Mouse (Mus musculus) spleen, embryonic (tissue): ENCODE results near the gene Fgf7.

Experiments used
- CTCF ChIA-PET: fragments of 350-600 bp; sonication (Branson Sonifier 250); formaldehyde crosslinking; loops from one replicate; lab custom pipeline; 2022; lab: Charles Lee

The Fgf7 gene

DNA sequence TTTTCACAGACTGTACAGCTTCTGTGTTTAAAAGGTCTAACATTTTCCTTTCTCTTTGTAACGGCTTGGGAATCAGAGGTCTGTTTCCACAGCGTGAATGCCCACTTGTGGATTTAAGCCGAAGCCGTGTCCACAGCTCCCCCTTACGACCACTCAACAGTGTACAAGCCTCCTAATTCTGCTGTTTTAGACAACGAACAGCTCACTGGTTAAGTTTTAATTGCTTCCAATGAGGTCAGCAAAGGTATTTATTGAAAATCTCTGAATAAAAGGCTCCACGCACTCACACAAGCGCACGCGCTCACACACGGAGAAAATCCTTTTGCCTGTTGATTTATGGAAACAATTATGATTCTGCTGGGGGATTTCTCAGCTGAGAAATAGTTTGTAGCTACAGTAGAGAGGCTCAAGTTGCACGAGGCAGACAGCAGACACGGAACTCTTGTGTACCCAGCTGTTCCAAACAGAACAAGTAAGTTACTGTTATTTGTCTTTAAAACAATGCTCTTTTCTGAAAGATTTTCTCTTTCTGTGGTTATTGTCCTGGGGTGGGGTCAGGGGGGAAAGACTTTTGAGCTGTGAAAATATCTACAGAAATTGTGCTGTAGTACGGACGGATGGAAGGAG is at the start of gene Fgf7:
Gene Fgf7, plus strand, starts transcription at position 280 of the 627 bp plus-strand sequence.
- CTCF ChIA-PET, result interaction anchor here (0.5 kb wide), 1 partner anchor 898 kb away, joined by 3 read pairs; the partner anchor contains the start of gene Sppl2a

DNA sequence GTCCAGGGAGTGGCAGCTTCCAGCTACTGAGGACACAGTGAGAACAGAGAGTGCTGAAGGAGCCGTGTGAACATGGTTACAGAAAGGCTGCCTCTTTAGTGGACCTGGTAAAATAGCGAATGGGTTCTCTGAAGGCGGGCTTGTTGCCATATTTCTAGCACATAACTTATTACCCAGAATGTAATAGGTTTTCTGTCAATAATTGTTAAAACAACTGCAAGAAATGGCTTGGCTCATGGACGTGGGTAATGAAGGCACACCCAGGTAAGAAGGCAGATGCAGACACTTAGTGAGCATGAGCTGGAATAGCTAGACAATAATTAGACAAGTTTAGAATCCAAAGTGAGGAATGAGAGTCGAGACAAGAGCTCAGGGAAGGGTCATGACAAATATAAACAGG is 32.2 kb upstream of the Fgf7 start:
- CTCF ChIA-PET, result interaction anchor here (0.6 to 0.7 kb wide), 2 partner anchors 87 to 118 kb away, joined by 3 read pairs; no protein-coding TSS in a partner anchor

DNA sequence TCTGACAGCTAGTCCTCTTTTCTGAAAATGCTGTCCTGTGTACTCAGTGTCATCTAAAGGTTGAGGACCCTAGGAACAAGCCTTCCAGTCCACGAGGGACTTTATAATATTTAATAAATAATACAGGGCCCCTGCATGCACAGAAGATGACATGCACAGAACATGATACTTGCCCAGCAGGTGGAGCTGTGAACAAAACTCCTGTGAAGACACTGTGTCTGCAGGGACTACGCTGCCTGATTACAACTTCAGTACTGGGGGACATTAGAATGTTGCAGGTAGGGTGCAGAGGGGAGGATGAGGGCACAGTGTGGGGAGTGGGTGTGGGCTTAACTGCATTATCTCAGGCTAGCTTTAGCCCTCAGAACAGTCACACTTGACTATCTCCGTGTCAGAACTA is 28.4 kb upstream of the Fgf7 start:
- CTCF ChIA-PET, result interaction anchor here (0.5 kb wide), 1 partner anchor 631 kb away, joined by 16 read pairs; no protein-coding TSS in a partner anchor

DNA sequence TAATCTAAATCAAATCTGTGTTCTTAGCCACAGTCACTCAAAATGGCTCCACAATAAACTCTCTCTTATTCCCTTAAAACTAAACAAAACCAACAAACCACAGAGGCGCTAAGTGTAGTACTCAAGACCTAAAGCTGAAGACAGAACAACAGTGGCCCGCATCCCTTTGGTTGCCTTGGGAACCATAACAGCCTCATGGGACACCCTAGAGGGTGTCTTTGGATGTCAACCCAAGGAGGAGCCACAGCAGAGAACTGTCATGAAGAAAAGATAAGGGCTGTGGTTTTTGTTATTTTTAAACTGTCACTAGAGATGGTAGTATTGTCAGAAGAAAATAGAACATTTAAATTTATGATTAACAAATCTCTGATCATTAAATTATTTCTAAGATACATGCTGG is 27.7 kb upstream of the Fgf7 start:
- CTCF ChIA-PET, result no interaction called here

DNA sequence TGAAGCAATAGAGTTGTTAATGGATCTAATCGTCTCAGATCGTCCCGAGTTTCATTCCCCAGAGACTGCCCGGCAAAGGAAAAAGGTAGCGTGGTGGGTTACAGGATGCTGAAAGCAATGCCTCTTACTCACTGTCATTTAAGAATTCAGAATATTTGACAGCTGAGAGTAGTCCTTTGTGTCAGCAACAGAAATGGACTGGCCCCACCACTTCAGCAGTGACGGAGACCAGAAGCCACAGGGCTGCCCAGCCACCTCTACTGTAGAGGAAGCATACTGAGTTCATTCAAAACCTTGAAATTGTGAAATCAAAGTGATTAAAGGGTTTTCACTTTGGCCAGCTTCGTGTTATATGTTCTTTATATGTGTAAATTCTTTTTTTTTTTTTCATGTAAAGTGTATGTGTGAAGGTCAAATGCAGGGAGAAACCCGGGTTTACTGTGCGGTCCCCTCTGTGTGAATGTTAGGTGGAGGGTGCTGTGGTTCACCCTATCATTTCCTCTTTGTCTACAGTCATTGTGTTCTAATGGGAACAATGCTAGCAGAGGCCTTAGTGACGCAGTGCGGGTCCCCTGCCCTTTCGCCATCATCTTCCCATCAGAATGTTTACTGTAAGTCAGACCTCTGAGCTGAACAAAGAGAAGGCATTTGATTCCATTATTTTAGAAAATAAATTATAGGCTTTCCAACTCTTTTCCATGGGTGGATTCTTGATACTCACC is 19.3 kb upstream of the Fgf7 start:
- CTCF ChIA-PET, result no interaction called here

DNA sequence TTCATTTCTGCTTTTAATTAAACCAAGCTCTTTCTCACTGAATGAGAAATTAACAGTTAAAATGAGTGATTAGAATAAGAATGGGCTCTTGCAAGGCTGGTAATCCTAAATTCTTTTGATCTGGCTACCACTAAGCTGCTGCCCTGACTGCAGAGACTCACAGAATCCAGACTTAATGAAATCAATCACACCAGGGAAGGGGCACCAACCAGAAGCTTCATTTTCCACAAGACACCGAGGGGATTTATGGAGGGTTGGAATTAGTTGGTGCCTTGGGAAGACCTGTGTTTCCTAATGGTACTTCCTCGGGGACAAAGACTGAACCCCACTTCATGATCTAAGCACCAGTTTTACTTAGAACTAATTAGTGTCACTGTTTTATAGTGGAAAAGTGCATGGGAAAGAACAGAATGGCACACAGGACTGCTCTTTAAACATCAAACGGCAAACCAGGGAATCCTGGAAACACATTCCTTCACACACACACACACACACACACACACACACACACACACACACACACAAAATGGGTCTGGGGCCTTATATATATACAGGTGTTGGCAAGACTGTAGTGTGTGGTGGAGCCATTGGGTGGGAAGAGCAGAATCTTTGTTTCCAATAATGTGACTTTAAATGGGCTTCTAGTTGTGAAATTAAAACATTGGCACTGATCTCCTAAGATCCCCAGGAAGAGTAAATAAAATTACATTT is 18.5 kb upstream of the Fgf7 start:
- CTCF ChIA-PET, result interaction anchor here (0.6 kb wide), 1 partner anchor 33 kb away, joined by 7 read pairs; no protein-coding TSS in a partner anchor

DNA sequence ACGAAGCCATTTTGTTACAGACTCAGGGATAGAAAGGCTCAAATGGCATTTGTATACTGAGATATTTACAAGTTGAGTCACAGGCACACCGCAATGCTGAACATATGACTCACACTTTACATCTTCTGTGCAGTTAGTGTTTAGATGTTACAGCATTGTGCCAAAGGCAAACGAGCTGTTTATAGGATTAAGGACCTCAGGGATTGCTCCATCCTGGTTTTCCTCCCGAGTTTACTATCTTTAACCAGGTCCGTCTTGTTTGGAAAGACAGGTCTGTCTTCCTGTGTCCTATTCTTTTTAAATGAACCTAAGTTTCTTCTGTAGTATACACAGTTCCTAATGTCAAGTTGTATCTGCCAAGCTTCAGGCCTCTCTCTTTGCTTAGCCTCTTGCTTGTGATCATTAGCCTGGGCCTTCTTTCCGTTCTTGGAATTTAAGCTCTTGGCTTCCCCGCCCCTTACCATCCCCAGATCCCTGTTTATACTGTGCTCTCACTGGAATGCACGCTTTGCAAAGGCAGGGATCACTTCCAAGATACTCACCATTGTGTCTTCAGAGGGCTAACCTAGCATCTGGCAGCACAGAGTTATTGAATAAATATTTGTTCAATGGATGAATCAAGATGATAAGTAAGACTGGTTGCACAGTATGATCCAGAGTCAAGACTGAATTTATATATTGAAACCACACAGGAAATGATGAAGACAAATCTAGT is 3.1 kb upstream of the Fgf7 start:
- CTCF ChIA-PET, result no interaction called here

DNA sequence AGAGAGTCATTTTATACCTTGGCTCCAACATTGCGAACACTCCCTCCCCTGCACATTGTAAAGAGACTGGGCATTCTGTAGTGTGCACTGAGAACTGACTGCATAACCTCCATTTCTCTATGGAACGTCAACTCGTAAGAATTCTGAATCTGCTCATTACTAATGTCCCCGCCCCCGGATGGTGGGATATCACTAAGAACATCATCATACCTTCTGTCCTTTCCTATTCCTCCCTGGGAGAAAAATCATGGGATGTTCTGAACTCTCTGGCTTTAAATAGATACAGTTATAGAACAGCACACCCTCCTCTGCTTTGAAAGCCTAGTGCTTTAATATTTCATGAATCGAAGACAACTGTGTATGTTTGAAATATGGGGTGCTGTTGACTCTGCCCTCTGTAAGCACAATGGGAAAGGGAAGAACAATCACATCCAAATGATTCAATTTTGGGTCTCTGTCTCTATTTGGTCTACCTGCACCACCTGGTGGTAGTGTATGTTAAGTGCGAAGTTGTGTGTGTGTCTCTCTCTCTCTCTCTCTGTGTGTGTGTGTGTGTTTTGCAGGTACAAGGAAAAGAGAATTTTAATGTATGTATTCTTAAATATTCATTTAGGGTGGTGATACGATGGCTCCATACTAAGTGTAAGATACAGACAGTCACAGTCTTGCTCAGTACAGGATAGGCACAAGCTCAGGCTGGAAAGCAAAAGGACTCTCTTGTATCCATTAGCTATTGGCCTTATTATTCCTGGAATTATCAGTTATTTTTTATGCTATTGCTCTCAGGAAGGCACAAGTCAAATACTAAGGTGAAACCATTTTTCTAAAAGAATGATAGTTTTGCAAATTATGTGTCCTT is 1.1 kb upstream of the Fgf7 start:
- CTCF ChIA-PET, result no interaction called here

DNA sequence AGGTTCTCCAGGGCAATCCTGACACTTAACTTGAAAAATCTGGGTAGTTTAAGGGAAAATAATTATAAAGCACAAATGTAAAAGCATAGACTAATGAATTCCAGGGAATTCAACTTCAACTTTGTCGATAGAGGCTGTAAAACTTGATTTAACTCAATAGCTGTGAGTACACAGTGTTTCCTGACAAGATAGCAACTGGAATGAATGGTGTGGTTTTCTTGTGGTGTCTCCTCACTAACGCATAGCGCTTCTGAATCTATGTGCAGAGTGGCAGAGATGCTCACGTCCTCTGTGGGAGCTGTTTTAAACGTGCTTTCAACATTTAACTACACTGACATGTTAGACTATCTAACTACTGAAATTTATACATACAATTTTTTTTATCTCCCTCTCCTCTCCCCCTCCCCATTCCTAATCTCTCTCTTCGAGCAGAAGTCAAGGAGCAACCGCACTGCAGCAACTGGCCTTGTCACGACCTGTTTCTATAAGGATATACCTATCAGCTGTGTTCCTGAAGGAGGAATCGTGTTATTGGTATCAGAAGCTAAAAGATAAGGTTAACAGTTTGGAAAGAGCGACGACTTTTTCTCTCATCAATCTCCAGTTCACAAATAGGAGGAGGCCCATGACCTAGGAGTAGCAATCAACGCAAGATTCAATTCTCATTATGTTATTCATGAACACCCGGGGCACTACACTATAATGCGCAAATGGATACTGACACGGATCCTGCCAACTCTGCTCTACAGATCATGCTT is 734 bp downstream of the Fgf7 start:
- CTCF ChIA-PET, result interaction anchor here (0.5 kb wide), 1 partner anchor 898 kb away, joined by 3 read pairs; the partner anchor contains the start of gene Sppl2a

DNA sequence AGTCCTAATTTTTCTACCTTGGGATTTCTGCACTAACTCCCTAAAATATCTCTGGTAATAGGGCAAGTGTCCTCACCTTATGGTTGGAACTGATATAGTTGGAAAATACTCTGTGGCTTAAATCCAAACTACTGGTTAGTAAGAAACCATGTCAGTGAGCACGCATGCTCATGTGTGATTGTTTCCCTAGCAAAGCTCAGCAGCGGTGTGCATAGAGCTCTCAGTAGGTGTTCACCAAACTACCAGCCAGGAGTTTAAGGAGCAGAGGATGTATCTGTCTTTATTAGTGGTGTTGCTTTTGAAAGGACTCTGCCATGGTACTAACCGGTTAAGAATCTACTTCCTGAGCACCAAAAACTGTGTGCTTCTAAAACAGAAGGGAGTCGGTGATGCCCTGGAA is 1.7 kb downstream of the Fgf7 start:
- CTCF ChIA-PET, result no interaction called here

DNA sequence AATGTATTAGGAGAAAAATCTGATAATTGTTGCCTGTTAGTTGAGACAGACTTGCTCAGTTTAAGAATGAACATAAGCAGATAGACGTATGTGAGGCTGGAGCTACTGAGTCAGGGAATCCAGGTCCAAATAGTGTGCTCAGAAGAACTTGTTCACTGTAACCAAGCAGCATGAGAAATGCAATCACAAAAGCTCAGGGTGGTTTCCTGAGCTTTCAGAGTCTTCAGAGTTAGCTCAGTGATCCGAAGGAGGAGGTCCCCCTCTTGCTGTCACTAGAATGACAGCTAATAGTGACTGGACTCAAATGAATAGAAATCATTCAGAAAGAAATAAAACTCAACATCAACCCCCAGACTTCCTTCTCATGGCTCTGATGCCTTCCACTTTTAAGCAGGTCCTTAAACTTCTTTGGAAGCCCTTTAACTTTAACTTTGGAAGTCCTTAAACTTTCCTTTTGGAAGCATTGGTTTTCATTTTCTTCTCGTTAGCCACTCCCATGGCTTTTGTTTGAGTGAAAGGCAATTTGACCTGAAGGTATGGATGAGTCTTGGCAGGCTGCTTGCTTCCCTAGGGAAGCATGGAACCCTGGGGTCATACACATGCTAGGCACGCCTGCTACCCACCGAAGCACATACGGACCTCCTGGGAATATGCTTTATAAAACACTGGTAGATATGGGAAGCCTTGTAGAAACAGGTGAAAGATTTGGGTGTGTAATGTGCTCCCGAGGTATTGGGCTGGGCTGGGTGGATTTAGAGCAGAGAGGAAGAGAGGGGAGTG is 4.0 kb downstream of the Fgf7 start:
- CTCF ChIA-PET, result no interaction called here

DNA sequence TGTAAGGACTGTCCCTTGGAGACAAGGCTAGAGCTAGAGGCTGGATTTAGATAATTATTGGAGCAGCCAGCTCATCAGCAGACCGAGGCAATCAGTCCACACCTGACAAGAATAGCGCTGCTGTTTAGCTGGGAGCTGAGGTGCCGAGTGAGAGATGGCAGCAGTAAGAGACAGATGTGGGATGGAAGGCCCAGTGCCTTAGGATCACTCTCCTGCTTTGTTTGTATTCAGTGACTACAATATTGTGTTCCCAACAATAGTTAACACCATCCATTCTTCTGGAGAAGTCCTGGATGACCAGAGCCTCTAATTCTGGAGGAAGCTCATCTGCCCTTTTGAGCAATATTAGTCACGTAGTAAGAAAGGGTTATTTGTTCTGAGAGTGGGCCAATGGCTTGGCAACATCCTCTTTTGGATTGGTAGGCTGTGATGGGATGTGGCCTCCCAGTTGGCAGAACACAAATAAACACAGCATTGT is 5.0 kb downstream of the Fgf7 start:
- CTCF ChIA-PET, result no interaction called here

DNA sequence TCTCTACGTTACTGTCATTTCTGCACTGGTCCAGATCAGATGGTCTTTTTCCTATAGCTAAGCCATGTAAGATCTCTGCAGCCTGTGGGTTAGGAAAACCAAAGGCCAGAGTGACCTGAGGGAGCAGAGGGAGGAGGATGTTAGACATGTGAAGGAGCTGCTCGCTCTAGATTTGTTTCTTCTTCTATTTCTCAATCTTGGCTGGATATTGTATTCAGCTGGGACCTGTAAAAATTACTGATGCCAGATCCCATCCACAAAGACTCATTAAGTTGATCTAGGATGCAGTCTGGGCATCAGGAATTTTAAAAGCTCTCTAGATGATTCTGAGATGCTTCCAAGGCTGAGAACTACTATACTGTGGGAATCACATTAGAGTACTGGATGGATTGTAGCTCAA is 6.2 kb downstream of the Fgf7 start:
- CTCF ChIA-PET, result no interaction called here

DNA sequence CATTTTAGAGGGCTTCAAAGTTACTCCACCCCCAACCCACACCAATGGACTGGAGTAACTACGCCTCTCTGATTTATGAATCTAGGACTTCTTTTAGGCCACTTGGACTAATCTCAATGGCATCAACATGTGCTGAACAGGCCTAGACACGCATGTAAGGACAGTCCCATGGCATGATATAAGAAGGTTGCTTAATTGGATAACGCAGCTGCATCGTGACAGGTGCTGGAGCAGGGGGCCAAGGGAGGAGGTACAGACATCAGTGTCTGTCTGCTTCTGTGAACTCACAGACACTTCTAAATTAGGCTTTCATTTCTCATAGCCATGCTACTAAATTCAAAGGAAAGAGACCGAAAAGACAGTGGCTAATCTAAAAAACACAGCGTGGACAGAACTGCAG is 6.8 kb downstream of the Fgf7 start:
- CTCF ChIA-PET, result no interaction called here

DNA sequence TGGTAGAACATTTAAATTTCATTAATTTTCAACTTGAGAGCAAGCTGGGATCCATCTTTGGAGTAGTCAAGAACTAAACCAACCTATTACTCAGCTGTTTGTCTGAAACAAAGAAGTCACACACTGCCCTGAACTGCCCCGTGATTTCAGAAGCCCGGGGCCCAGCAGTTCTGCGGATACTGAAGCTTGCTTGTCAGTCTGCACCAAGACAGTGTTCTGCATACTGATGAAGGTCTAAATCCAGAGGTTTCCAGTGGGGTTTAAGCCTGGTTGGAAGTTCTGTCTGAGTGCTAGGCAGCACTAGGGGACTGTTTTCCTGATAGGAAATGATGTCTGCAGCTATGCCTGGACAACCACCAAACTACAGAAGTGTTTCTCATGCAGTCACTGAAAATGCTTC is 8.2 kb downstream of the Fgf7 start:
- CTCF ChIA-PET, result no interaction called here

DNA sequence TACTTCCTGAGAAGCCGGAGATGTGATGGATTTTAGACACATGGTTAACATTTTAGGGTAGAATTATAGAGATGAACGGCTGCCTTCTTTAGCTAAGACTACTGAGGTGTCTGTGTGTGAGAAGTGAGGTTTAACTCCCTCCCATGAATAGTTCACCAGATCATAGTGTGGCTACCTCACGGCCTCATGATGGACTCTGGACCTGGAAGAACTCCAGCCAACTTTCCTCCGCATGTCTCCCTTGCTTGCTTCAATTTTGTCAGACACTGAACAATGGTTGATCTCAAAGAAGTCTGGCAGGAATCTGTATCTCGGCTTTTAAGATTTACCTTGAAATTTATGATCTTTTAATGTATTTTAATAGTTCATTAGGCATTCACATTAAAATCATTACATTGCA is 11.2 kb downstream of the Fgf7 start:
- CTCF ChIA-PET, result no interaction called here

DNA sequence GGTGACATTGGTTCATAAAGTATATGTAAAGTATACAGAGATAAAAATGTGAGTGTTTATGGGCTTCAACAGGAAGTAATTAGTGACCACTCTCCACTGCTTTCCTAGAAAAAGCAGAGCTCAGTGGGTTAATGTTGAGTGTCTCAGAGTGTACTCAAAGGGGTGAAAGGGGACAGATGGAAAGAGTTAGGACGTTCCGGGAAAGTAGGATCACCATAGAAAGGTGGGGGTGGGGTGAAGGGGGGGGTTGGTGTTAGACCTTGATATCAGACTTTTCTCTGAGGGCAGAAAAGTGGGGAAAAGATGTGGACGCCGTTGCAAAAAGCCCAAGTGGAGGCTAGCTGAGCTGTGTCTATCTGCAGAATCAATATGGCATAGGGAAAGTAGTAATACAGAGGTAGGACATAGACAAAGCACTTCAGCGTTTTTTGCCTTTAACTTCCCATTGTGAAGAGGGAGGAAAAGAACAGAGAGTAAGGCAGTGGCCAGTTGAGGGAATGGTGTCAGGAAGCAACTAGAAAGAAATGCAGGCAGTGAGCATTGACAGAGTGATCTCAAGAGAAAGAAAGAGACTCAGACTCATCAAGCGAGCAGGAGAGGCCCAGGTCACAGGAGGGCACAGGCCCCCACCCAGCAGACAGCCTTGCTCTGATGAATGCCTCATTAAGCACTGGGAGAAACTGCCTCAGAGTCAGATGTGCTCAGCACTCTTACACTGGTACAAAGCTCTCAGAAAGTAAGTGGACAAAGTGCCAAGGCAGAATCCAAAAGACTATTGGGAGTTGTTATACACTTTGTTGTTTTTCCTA is 18.5 kb downstream of the Fgf7 start:
- CTCF ChIA-PET, result no interaction called here

DNA sequence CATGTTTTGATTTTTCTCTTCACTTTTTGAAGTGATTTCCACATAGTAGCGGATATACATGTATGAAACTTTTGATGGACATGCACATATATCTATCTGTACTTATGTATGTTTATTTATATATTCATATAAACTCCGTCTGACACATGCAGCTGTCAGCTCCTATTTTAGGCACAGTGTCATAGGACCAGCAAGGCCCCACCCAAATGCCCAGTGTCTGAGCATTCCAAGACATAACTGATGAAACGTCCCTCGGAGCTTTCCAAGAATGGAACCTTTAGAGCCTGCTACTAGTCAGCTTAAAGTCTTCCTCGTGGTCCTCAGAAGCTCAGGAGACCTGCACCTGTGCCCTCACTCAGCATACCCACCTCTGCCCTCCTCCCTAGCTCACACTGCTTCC is 19.2 kb downstream of the Fgf7 start:
- CTCF ChIA-PET, result no interaction called here
